Mouse (Mus musculus) erythroid progenitor cell, adult 5-6 weeks (primary cell): Measurements from ENCODE around the gene Etv3. TPM values are rescaled to one million over a fixed set of nuclear protein-coding genes. Genes with fewer than 3 reads are reported as not detected.
"Not testable (repeated sequence)": the region's sequence is repeated elsewhere in the genome, so short reads cannot be mapped to it uniquely, and the experiment has no call there.

Source experiments
- ATAC-seq: replicated peaks from 2 replicates; pipeline ENCODE4 v1.8.0; 2016; ENCODE audit warnings: moderate number of reproducible peaks, mild to moderate bottlenecking, moderate TSS enrichment, inconsistent platforms; ENCODE audit not compliant: poor library complexity, low FRiP score, severe bottlenecking
- total RNA-seq, 2 experiments: library from RNA; stranded (forward) in 1 of 2; stranded (reverse) in 1 of 2; fragments of 150-400 nt in 1 of 2; fragments of 186-747, 209-891 nt in 1 of 2; gene quantifications; 2 replicates each; pipeline versions ENCODE4 v1.2.3 to v1.2.4; 2015 to 2017; ENCODE audit warnings: low replicate concordance in 2 of 2

Gene Etv3
- total RNA-seq, 2 experiments from 2014 or later, result 1.1 to 4.6 TPM

DNA sequence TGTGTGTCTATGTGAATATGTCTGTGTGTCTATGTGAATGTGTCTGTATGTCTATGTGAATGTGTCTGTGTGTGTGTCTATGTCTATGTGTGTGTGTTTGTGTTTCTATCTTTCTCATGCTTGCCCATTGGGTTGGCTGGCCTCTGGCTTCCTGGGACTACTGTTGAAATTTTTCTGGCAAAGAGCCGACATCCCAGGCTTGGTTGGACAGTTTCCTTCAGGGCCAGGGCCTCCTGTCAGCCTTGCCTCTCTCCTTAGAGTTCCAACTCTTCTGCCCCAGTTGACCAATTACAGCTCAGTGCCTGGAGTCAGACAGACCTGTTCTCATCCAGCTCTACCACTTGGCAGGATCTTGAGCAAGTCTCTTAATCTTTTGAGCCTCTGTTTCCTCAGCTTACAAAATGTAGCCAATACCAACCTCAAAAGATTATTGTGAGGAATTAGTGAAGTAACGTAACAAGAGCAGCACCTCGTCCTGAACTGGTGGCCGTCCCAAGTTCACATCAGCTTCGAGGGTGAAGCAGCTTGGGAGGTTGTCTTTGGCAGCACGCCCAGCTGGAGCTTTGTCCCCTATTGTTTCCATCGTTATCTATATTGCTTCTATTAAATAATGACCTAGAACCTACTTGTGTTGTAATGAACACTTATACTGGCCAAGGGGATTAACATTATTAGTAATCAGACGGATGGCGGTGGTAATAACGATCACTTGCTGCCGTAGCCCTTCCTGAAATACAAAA lies 28.2 kb downstream of the Etv3 start:
- no peak for ATAC-seq

DNA sequence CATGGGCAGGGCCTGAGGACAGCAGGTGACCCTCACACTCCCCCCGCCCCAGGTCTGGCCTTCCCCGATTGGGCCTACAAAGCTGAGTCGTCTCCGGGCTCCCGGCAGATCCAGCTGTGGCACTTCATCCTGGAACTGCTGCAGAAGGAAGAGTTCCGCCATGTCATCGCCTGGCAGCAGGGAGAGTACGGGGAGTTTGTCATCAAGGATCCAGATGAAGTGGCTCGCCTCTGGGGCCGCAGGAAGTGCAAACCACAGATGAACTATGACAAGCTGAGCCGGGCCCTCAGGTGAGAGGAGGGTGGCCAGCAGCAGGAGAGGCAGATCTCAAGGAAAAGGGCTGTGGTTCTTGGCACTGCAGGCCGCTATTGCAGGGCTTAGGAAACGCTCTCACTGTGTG lies 29.7 kb downstream of the Etv3 start:
- not testable (repeated sequence) for ATAC-seq

DNA sequence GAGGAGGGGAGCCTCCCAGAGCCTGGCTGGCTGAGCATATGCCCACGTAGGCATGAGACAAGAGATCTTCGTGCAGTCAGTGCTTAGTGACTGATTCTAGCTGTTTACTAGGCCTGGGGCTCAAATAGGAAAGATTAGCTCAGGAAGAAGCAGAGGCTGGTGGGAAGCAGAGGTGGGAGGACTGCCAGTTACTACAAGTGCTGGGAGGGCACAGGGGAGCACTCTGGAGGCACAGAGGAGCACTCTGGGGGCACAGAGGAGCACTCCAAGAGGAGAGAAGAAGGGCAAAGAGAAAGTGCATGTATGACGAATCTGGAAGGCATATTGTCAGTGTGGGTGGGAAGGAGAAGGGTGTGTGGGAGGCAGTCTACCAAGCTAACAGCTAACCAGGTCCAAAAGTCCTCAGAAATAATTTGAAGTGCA lies 30.9 kb downstream of the Etv3 start:
- no peak for ATAC-seq

DNA sequence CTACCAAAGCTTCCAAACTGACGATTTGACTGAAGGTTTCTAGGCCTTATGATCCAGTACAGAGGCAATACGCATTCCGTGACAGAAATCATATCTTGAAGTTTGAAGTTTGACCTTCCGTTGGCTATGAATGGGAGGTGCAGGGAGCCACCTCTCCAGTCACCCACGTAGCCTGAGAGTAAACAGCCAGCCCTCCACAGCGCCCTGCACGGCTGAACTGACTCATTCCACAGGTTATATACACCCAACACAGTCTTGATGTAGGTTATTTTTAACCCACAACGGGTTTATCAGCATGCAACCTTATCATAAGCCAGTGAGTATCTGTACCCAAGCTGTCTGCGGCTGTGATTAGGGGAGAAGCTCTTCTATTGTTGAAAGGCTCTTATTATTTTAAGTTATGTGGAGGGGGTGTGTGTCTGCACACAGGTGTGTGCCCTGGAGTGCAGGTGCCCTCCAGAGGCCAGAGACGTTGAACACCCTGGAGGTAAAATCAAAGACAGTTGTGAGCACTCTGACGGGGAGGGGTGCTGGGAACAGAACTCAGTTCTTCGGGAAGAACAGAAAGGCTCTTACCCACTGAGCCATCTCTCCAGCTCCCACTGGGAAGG lies 31.6 kb downstream of the Etv3 start:
- ATAC-seq, result no peak

DNA sequence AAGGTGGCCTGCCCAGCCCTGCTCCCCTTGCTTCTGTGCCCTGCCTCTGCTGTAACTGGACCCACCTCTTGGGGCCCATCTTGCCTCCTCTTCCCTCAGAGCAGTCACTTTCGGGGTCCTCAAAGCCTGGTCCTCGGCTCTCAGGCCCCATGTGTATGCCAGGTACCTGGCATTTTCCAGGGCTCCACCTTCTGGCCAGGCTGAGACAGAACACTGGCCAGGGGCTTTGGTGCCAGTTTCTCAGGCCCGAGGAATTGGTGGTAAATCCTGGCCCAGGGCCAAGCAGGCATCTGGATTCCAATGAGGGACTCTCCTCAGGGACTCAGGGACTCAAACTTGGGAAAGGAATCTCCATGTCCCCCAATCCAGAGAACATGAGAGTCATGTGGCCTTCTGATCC lies 34.9 kb downstream of the Etv3 start:
- ATAC-seq, result no peak

DNA sequence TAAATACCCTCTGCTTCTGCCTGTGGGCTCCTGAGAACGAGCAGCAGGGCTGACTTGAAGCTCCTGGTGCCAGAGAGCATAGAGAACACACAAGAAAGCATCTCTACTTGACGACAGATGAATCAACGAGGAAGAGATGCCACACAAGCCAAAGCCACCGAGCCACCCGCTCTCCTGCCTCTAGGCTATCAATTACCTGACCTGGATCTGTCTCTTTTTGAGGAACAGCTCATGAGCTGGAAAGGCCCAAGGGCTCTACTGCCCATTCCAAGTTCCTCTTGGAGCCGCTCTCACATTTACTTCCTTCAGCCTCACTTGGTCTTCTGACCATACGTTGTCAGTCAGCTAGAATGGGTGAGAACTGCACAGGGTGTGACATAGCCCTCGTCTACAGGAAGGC lies 36.2 kb downstream of the Etv3 start:
- ATAC-seq, result no peak

DNA sequence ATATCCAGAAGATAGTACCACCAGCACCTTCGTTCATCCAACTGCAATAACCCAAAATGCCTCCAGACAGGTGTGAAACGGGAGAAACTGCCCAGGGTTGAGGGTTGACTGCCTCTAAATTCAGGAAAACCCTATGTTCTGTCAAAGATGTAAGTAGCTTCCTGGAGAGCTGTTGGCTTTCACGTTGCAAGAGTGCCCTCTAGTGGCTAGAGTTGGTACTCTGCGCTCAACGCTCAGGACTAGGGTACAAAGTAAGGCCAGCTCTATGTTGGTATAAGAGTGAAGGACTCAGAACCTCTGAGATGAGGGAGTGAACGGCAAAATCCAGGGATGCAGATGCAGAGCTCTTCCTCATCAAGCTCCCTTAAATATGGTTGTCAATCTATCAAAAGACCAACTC lies 37.2 kb downstream of the Etv3 start:
- peak; percentile 74 for ATAC-seq

DNA sequence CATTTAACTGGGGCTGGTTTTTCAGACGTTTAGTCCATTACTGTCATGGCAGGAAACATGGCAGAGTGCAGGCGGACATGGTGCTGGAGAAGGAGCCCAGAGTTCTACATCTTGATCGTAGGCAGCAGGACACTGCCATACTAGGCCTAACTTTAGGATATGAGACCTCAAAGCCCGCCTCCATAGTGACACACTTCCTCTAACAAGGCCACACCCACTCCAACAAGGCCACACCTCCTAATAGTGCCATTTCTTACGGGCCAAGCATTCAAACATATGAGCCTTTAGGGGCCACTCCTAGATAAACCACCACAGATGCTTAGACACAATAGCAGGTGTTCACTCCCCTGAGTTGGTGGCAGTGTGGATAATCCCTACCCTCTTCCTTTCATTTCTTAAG lies 38.3 kb downstream of the Etv3 start:
- no peak for ATAC-seq

DNA sequence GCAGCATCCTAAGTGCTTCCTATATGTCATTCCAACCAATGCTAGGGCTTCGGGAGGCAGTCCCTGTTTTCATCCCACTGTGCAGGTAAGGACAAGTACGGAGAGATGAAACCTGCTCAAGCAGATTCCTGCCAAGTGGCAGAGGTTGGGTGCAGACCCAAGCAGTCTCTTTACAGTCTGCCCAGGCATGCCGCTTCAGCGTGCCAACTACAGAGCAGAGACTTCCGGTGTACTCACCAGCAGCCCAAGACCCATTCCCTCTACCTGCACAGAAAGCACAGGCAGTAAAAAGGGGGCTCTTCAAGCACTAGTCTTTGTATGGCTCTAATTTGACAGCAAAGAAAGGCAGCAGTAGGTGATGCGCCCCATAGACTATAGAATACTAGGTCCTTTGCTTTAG lies 40.4 kb downstream of the Etv3 start:
- no peak for ATAC-seq

DNA sequence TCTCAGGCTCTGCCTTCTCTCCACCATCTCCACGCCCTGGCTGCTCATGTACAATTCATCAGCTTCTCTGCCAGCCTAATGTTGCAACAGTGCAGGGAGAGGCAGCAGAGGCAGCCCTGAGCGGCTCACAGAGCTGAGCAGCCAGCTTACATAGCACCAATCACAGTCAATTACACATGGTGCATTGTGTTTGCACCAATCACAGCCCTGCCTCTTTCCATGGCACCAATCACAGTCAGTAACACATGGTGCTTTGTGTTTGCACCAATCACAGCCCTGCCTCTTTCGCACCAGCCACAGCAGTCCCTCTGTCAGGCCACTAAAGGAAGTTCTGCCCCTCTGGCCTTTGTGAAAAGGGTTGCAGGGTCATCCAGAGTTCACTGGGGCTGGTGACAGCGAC lies 40.9 kb downstream of the Etv3 start:
- ATAC-seq, result no peak

DNA sequence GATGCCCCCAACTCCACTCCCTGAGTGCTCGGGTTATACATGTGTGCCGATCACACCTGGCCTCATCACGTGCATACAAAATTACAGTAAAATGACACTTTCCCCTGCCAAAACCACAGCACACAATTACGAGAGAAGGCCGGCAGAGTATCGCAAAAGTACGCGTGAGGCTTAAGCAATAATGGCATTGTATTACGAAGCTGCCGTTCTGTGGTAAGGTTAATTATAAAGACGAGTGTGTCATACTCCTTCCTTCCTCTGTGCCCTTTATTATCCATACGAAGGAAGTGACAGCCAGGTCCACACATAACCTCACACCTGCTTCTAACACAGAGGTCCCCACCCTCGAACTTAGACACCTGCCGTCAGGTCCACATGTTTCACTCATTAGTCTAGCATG lies 42.3 kb downstream of the Etv3 start:
- ATAC-seq, result no peak

DNA sequence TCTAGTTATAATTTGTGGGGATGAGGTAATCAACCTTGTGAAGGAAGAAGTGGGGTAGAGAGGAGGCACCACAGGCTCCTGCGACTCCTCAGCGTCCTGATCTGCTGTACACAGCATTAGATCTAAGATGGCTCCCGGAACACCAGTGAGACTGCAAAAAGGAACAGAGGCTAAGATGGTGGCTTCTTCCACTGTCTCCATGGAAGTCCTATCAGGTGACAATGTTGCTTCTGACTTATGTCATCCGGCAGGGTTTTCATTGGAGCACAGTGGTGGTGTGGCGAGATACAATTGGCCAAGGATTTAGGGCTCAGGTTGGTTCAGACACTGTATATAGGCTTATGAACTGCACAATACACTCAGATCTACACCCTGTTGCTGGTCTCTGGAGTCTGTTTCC lies 43.5 kb downstream of the Etv3 start:
- no peak for ATAC-seq

DNA sequence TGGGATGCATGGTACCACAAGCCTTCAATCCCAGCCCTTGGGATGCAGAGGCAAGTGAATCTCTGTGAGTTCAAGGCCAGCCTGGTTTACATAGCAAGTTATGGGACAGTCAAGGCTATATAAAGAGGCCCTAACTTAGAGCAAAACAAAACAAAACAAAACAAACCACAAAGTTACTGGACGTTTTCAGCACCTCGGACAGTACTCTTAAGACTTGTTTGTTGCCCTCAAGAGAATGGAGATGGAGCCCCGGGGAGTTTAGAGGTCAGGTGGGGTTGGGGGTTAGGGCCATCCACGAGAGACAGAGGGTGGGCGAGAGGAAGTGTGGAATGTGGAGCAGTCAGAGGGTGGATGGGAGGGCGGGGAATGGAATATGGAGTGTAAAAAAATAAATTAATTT lies 50.6 kb downstream of the Etv3 start:
- no peak for ATAC-seq

DNA sequence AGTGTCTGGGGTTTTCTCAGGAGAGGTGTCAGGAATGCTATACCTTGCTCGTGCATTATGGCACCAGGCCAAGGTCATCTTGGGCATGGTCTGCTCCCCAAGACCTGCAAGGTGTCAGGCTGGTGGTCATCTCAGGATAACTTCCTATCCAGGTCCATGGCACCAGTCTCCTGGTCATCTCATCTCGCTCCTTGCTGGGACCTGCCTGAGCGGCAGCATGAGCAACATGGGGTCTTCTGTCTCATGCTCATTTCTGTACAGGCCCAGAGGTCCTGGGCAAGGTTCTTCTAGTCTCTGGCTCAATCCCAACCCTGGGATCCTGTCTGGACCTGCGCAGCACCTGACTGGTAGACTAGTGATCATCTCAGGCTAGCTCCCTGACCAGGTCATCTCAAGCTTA lies 57.1 kb downstream of the Etv3 start:
- no peak for ATAC-seq

Other genes starting within 250 kb of the Etv3 start
- 17.7 and 18.9 TPM in 2 replicates for gene Cd5l, start 167.5 kb upstream of the Etv3 start, total RNA-seq (2015; ENCODE audit: low replicate concordance)
- gene Cd5l, start 167.5 kb upstream of the Etv3 start, total RNA-seq (2017; ENCODE audit: low replicate concordance), result 34.0 and 34.9 TPM in 2 replicates
- 5.0 and 9.7 TPM in 2 replicates for gene Fcrl1, start 149.0 kb upstream of the Etv3 start, total RNA-seq (2015; ENCODE audit: low replicate concordance)
- 0.08 and 0.64 TPM in 2 replicates for gene Fcrl1, start 149.0 kb upstream of the Etv3 start, total RNA-seq (2017; ENCODE audit: low replicate concordance)
- 1.1 TPM in 1 of 2 replicates, not detected in the other for gene Fcrl5, start 89.6 kb upstream of the Etv3 start, total RNA-seq (2015; ENCODE audit: low replicate concordance)
- 0.08 TPM in 1 of 2 replicates, not detected in the other for gene Fcrl5, start 89.6 kb upstream of the Etv3 start, total RNA-seq (2017; ENCODE audit: low replicate concordance)
- 2.5 and 4.0 TPM in 2 replicates for gene Arhgef11, start 92.2 kb downstream of the Etv3 start, total RNA-seq (2015; ENCODE audit: low replicate concordance)
- 1.0 and 1.6 TPM in 2 replicates for gene Arhgef11, start 92.2 kb downstream of the Etv3 start, total RNA-seq (2017; ENCODE audit: low replicate concordance)
- not detected in 2 replicates for gene Lrrc71, start 223.2 kb downstream of the Etv3 start, total RNA-seq (2015; ENCODE audit: low replicate concordance)
- not detected in 2 replicates for gene Lrrc71, start 223.2 kb downstream of the Etv3 start, total RNA-seq (2017; ENCODE audit: low replicate concordance)